Mouse (Mus musculus) liver, adult 2 months (tissue): ENCODE measurements around the gene Nfxl1.
"Not testable (repeated sequence)": the region's sequence is repeated elsewhere in the genome, so short reads cannot be mapped to it uniquely, and the experiment has no call there.

ENCODE experiments used
- CTCF ChIP-seq: fragments of 200-500 bp; IDR thresholded peaks from 2 replicates; pipeline ENCODE4 v1.5.1; 2011; ENCODE audit warnings: low read depth, low read length, control low read depth
- POLR2A ChIP-seq: fragments of 200-500 bp; IDR thresholded peaks from 2 replicates; pipeline ENCODE4 v1.6.1; 2011; ENCODE audit warnings: low read length, control low read depth; ENCODE audit not compliant: insufficient read depth; ENCODE audit errors: extremely low read depth

DNA sequence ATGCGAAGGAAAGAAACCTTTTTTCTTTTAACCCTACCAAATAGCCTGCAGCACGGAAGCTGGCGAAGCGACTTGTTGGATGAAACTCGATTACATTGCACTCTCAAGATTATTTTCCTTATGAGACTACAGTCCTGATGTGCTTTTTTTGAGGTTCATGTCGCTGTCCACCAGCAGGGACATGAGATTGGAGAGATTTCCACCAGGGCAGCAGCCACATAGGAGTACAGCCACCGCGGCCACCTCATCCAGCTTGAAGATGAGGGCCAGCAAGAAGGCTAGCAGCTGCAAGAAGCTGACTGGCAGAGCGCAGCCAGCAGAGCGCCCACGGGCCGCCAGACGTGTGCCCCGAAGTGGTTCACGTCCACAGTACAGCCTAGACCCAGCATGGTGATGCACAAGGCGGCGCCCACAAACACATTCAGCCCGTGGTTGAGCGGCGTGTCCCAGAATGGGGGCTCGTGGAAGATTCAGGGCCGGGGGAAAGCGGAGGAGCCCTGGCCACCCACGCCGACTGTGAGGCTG lies 27.2 kb upstream of the Nfxl1 start:
- not testable (repeated sequence) for TF ChIP-seq CTCF, POLR2A
